In genomic region chr3:9957870-9958269, GRCm38 (mm10) we compare ENCODE assay signal across 25 mouse cellular contexts.
A peak's percentile ranks its signal among the peaks of the same experiment; 100 is the strongest.
DNase-seq lines count a peak whose midpoint lies in the region; ATAC-seq lines count a peak whose summit lies in the region.
"Had no signal": no experiment of that assay in that cellular context is flagged by ENCODE, and none has a peak within 500 bp of the region (broad histone marks: within the 10 kb centered on the region; RNA-seq: fewer than 3 reads in every experiment).

No protein-coding gene starts in this region.

- peak; percentile 8 for DNase-seq in liver, embryonic 11.5 days (ENCODE audit: low spot score)
- no peak for DNase-seq in liver
- DNase-seq in limb, embryonic 10.5 days (ENCODE audit: low spot score) = peak; percentile 15
- no peak for DNase-seq in kidney, postnatal 36 days
- DNase-seq: adrenal gland, adult 8-10 months; adrenal gland, postnatal 25 days; cerebellum, adult 11-12 months; cerebellum, adult 8-10 months; cerebellum, postnatal 10 days; cerebellum, postnatal 36 days; gastrocnemius, postnatal 10 days; gastrocnemius, postnatal 36 days; heart, adult 11 months; heart, postnatal 10 days; heart, postnatal 36 days had no signal

- H3K36me3 ChIP-seq in liver, embryonic 11.5 days (ENCODE audit: control insufficient read depth, insufficient read depth, low read length) = no peaks in the 10 kb centered on the region
- H3K36me3 ChIP-seq in limb, embryonic 10.5 days = no peaks in the 10 kb centered on the region
- H3K36me3 ChIP-seq in heart, embryonic 12.5 days = no peaks in the 10 kb centered on the region
- H3K36me3 ChIP-seq: forebrain, embryonic 10.5 days; heart, embryonic 15.5 days; hindbrain, embryonic 10.5 days; hindbrain, embryonic 13.5 days had no signal

- no peaks in the 10 kb centered on the region for H3K9me3 ChIP-seq in liver, embryonic 11.5 days (ENCODE audit: control insufficient read depth, low read length)
- H3K9me3 ChIP-seq in limb, embryonic 10.5 days (replicated peaks) = no peaks in the 10 kb centered on the region
- H3K9me3 ChIP-seq in heart, embryonic 12.5 days (replicated peaks) = no peaks in the 10 kb centered on the region
- H3K9me3 ChIP-seq: forebrain, embryonic 10.5 days; forebrain, embryonic 13.5 days; heart, embryonic 15.5 days; hindbrain, embryonic 10.5 days; hindbrain, embryonic 13.5 days had no signal

- no peak overlapping the region for H3K9ac ChIP-seq in liver, embryonic 11.5 days (ENCODE audit: low read depth, low read length)
- H3K9ac ChIP-seq in heart, embryonic 12.5 days = no peak overlapping the region
- H3K9ac ChIP-seq: forebrain, embryonic 13.5 days; heart, embryonic 15.5 days; hindbrain, embryonic 13.5 days had no signal

- no peak overlapping the region for H3K4me3 ChIP-seq in liver, embryonic 11.5 days (ENCODE audit: low read depth, low read length)
- H3K4me3 ChIP-seq in limb, embryonic 10.5 days = no peak overlapping the region
- H3K4me3 ChIP-seq in heart, embryonic 12.5 days = no peak overlapping the region
- H3K4me3 ChIP-seq: forebrain, embryonic 10.5 days; forebrain, embryonic 13.5 days; heart, embryonic 15.5 days; hindbrain, embryonic 10.5 days; hindbrain, embryonic 13.5 days had no signal

- WGBS in liver, embryonic 11.5 days = 76% methylated on average over 3 of the region's 3 CpGs
- 89% methylated on average over 3 of the region's 3 CpGs for WGBS in limb, embryonic 10.5 days
- 80% methylated on average over 3 of the region's 3 CpGs for WGBS in heart, embryonic 12.5 days

- H3K4me1 ChIP-seq in liver, embryonic 11.5 days (replicated peaks; ENCODE audit: control insufficient read depth, insufficient read depth, low read length) = no peaks in the 10 kb centered on the region
- no peaks in the 10 kb centered on the region for H3K4me1 ChIP-seq in limb, embryonic 10.5 days
- no peaks in the 10 kb centered on the region for H3K4me1 ChIP-seq in heart, embryonic 12.5 days (replicated peaks)
- H3K4me1 ChIP-seq: forebrain, embryonic 10.5 days; forebrain, embryonic 13.5 days; heart, embryonic 15.5 days; hindbrain, embryonic 10.5 days; hindbrain, embryonic 13.5 days had no signal

- H3K27ac ChIP-seq in liver, embryonic 11.5 days (ENCODE audit: low read depth, low read length) = no peak overlapping the region
- H3K27ac ChIP-seq in limb, embryonic 10.5 days = no peak overlapping the region
- H3K27ac ChIP-seq in heart, embryonic 12.5 days (ENCODE audit: poor library complexity, severe bottlenecking) = no peak overlapping the region
- H3K27ac ChIP-seq: forebrain, embryonic 10.5 days; forebrain, embryonic 13.5 days; heart, embryonic 15.5 days; hindbrain, embryonic 10.5 days; hindbrain, embryonic 13.5 days had no signal

- ATAC-seq in liver, embryonic 11.5 days (replicated peaks; ENCODE audit: low FRiP score) = no peak
- ATAC-seq in common myeloid progenitor, adult 5-6 weeks (replicated peaks; ENCODE audit: low read depth, poor library complexity, severe bottlenecking) = 0 out of 2 replicates have a peak, but pooled peaks have one; percentile 39
- no peak for ATAC-seq in heart, embryonic 12.5 days (ENCODE audit: insufficient number of reproducible peaks, low FRiP score)
- ATAC-seq: forebrain, embryonic 13.5 days; forebrain, embryonic 16.5 days; hindbrain, embryonic 16.5 days had no signal

- no peaks in the 10 kb centered on the region for H3K27me3 ChIP-seq in liver, embryonic 11.5 days (replicated peaks; ENCODE audit: control insufficient read depth, insufficient read depth, low read length)
- H3K27me3 ChIP-seq in limb, embryonic 10.5 days (ENCODE audit: low read depth, poor library complexity, severe bottlenecking) = no peaks in the 10 kb centered on the region
- H3K27me3 ChIP-seq in heart, embryonic 12.5 days (replicated peaks) = no peaks in the 10 kb centered on the region
- H3K27me3 ChIP-seq: forebrain, embryonic 13.5 days; heart, embryonic 15.5 days; hindbrain, embryonic 13.5 days had no signal

- H3K4me2 ChIP-seq in liver, embryonic 11.5 days = no peak overlapping the region
- H3K4me2 ChIP-seq in heart, embryonic 12.5 days = no peak overlapping the region
- H3K4me2 ChIP-seq: forebrain, embryonic 13.5 days; heart, embryonic 11.5 days; heart, embryonic 15.5 days; hindbrain, embryonic 13.5 days had no signal

Comparison
In these comparisons a context has a peak if more than half of its experiments do, and no peak if none do; other contexts are left out.
1. DNase-seq: peak in liver, embryonic 11.5 days (single experiment) and limb, embryonic 10.5 days (single experiment); none in liver (single experiment) and kidney, postnatal 36 days (0 of 2).